Mouse (Mus musculus) stomach, postnatal 0 days (tissue): ENCODE results near the gene Rtkn. TPM values are rescaled to one million over a fixed set of nuclear protein-coding genes. Genes with fewer than 3 reads are reported as not detected.

Experiments
- ATAC-seq: fragments of 200-750 bp; cut with Nextera tagmentation; 2 replicates; pipeline ENCODE4 v1.8.0; 2017; ENCODE audit not compliant: low FRiP score, low TSS enrichment
- DNase-seq: peaks from one replicate; pipeline ENCODE4 v3.0.0-alpha.2; 2016; ENCODE audit warnings: low spot score
- H3K27ac ChIP-seq: fragments of 300-500 bp; sonication (generic); replicated peaks from 2 replicates; pipeline ENCODE4 v1.5.1; 2014; ENCODE audit warnings: mild to moderate bottlenecking, control low read depth
- H3K27me3 ChIP-seq: fragments of 300-500 bp; sonication (generic); 2 replicates; pipeline ENCODE4 v1.6.1; 2014; ENCODE audit warnings: low read length; ENCODE audit not compliant: control insufficient read depth, insufficient read depth
- H3K36me3 ChIP-seq: fragments of 300-500 bp; sonication (generic); 2 replicates; pipeline ENCODE4 v1.6.1; 2014; ENCODE audit warnings: low read length, mixed read lengths; ENCODE audit not compliant: control insufficient read depth, insufficient read depth
- H3K4me1 ChIP-seq: fragments of 300-500 bp; sonication (generic); replicated peaks from 2 replicates; pipeline ENCODE4 v1.6.1; 2014; ENCODE audit warnings: antibody characterized with exemption; ENCODE audit not compliant: control insufficient read depth, insufficient read depth
- H3K4me2 ChIP-seq: fragments of 300-500 bp; sonication (generic); replicated peaks from 2 replicates; pipeline ENCODE4 v1.6.1; 2014; ENCODE audit warnings: low read depth, mild to moderate bottlenecking, control low read depth, moderate library complexity
- H3K4me3 ChIP-seq: fragments of 300-500 bp; sonication (generic); 2 replicates; pipeline ENCODE4 v1.5.1; 2014; ENCODE audit warnings: low read depth, low read length, control low read depth
- H3K9ac ChIP-seq: fragments of 300-500 bp; sonication (generic); 2 replicates; pipeline ENCODE4 v1.6.1; 2014; ENCODE audit warnings: mild to moderate bottlenecking, low read length, control low read depth, mixed read lengths
- H3K9me3 ChIP-seq: fragments of 300-500 bp; sonication (generic); 2 replicates; pipeline ENCODE4 v1.6.1; 2016; ENCODE audit warnings: low read length; ENCODE audit not compliant: control insufficient read depth
- CTCF ChIP-seq: IDR thresholded peaks from 2 replicates; pipeline ENCODE4 v1.5.1; 2016; ENCODE audit warnings: antibody characterized with exemption, low read depth, mild to moderate bottlenecking, moderate library complexity
- EP300 ChIP-seq: optimal IDR thresholded peaks from 2 replicates; pipeline ENCODE3; 2016; ENCODE audit warnings: antibody characterized with exemption
- WGBS: fragments of 180-500 bp; shearing (Covaris S2); extraction: QIAGEN DNeasy Blood & Tissue Kit; methylation state at CpG from one replicate; pipeline ENCODE4 v1.1.7; 2014; 5-methylcytosine and 5-hydroxymethylcytosine counted together
- polyA plus RNA-seq: library from polyadenylated mRNA; unstranded; fragments of >200 nt; fragmentation: Nextera tagmentation; extraction: Ambion mirVana; gene quantifications from 2 replicates; pipeline ENCODE4 v1.2.1, GENCODE M21; 2015

The Rtkn gene
- polyA plus RNA-seq, 1 experiment from 2014 or later: 18.5 TPM

DNA sequence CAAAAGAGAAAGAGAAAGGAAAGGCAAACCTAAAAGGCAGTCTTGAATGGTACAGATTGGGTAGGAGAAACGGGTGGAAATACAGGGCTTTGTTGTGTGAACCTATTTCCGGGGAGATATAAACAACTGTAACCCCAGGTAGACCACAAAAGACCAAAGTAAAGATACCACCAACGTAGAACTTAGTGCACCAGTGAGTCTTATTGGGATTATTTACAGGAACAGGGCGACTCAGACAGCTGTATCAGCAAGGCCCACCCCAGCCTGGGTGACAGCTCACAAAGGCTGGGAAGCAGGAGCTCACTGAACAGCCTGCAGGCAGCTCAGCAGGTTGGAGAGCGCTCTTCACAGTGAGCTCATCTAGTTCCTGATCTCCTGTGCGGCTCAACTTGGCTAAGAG is 39.3 kb upstream of the Rtkn start:
- Histone ChIP-seq H3K9me3 (no peaks in the 10 kb centered on the region), H3K4me1 (no peaks in the 10 kb centered on the region; the same call in 1 of the 2 replicates)
- 42% methylated on average over 6 of the region's 6 CpGs for WGBS

GRCm38 (mm10) chr6:83098411-83098810 is 36.9 kb upstream of the Rtkn start:
- Histone ChIP-seq H3K27ac (no peak overlapping the region), H3K9me3 (no peaks in the 10 kb centered on the region), H3K4me3 (no peak overlapping the region), H3K36me3 (no peaks in the 10 kb centered on the region), H3K4me1 (peaks cover 5% of the 10 kb centered on the region; the same call in 1 of the 2 replicates), H3K9ac (no peak overlapping the region), H3K27me3 (no peaks in the 10 kb centered on the region), H3K4me2 (no peak overlapping the region)
- WGBS: 56% methylated on average over 2 of the region's 2 CpGs
- TF ChIP-seq CTCF: no peak
- no peak for TF ChIP-seq EP300
- DNase-seq (no peak), ATAC-seq (no peak)

More for the DNA sequence above, 39.3 kb upstream of the Rtkn start:
- no peaks in the 10 kb centered on the region for H3K36me3 ChIP-seq
- H3K27ac ChIP-seq: no peak overlapping the region
- DNase-seq: no peak
- ATAC-seq: no peak
- no peak for TF ChIP-seq EP300
- no peak for TF ChIP-seq CTCF
- no peak overlapping the region for H3K9ac ChIP-seq
- H3K4me2 ChIP-seq: no peak overlapping the region
- H3K4me3 ChIP-seq: no peak overlapping the region
- no peaks in the 10 kb centered on the region for H3K27me3 ChIP-seq

DNA sequence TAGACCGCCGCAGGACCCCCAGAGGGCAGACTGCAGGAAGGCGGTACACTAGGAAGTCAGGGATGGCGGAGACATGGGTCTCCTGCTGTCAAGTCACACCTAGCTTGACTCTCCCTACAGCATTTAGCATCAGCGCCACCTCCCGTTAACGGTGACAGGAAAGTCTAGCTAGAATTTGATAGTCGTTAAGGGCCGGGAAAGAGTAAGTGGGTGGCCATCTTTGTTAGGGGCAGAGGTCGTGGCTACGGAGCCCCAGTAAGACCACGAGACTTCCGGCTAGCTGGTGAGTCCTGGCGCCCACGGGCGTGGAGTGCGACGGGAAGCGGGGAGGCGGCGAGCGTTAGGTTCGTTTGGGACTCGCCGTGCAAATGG is 34.0 kb upstream of the Rtkn start, which contains the start of the genes Ccdc142 and Gm42688:
TSS of gene Ccdc142 (plus strand) at position 286 of the 372 bp plus-strand sequence.
TSS of gene Gm42688 (plus strand) at position 302 of the 372 bp plus-strand sequence.
- ATAC-seq: peak; percentile 90
- H3K27me3 ChIP-seq: no peaks in the 10 kb centered on the region
- H3K9me3 ChIP-seq: no peaks in the 10 kb centered on the region
- under 1% methylated on average over 25 of the region's 25 CpGs for WGBS
- peak within 1 kb of the TSS; percentile 83 for H3K27ac ChIP-seq
- H3K4me2 ChIP-seq: peak within 1 kb of the TSS; percentile 99
- TF ChIP-seq EP300: no peak
- TF ChIP-seq CTCF: peak; percentile 83
- peaks cover 5% of the 10 kb centered on the region; the same call in 1 of the 2 replicates for H3K4me1 ChIP-seq
- H3K4me3 ChIP-seq: peak within 1 kb of the TSS; percentile 68
- no peaks in the 10 kb centered on the region for H3K36me3 ChIP-seq
- DNase-seq: peak; percentile 88
- peak within 1 kb of the TSS; percentile 73 for H3K9ac ChIP-seq

- peak overlapping the region; percentile 68 for H3K4me3 ChIP-seq
- H3K9ac ChIP-seq: peak overlapping the region; percentile 73
- peak; percentile 87 for ATAC-seq
- DNase-seq: peak; percentile 75
- no peaks in the 10 kb centered on the region for H3K27me3 ChIP-seq
- peak overlapping the region; percentile 83 for H3K27ac ChIP-seq
- H3K9me3 ChIP-seq: no peaks in the 10 kb centered on the region
- H3K36me3 ChIP-seq: no peaks in the 10 kb centered on the region
- H3K4me1 ChIP-seq: peaks cover 5% of the 10 kb centered on the region; the same call in 1 of the 2 replicates
- H3K4me2 ChIP-seq: peak overlapping the region; percentile 99
- under 1% methylated on average over 67 of the region's 74 CpGs for WGBS
- TF ChIP-seq EP300 (no peak), CTCF (peak; percentile 73)
These were observed 33.3 kb upstream of the Rtkn start for GRCm38 (mm10) chr6:83101688-83102556.

DNA sequence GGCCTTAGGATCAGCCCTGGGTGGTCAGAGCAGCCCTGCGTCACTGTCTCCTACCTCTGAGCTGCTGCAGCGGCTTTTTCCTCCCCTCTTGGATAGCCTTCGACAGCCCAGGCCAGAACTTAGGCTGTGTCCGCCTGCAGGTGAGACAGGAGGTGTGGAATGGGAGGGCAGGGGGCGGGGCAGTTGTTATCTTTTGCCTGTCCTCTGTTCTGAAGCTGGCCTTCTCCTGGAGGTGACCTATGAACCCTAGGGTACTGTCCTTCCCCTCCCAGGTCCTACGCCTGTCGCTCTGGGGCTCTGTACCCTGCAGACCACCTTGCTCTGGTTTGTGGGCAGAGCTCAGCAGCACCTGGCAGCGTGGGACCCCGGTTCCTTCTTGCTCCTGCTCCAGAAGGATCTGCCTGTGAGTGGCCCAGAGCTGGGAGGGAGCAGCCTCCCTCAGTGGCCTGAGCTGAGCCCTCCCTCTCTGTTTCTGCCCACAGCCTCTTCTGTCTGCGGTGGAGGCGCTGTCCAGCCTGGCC is 32.1 kb upstream of the Rtkn start:
- 52% methylated on average over 11 of the region's 11 CpGs for WGBS
- H3K36me3 ChIP-seq: no peaks in the 10 kb centered on the region
- H3K9me3 ChIP-seq: no peaks in the 10 kb centered on the region
- H3K4me2 ChIP-seq: no peak overlapping the region
- H3K4me1 ChIP-seq: peaks cover 5% of the 10 kb centered on the region; the same call in 1 of the 2 replicates
- H3K9ac ChIP-seq: peak overlapping the region; percentile 73; the same call in 1 of the 2 replicates
- no peak overlapping the region for H3K4me3 ChIP-seq
- DNase-seq (peak; percentile 38), ATAC-seq (no peak)
- no peak overlapping the region for H3K27ac ChIP-seq
- TF ChIP-seq EP300: no peak
- TF ChIP-seq CTCF: no peak
- H3K27me3 ChIP-seq: no peaks in the 10 kb centered on the region

DNA sequence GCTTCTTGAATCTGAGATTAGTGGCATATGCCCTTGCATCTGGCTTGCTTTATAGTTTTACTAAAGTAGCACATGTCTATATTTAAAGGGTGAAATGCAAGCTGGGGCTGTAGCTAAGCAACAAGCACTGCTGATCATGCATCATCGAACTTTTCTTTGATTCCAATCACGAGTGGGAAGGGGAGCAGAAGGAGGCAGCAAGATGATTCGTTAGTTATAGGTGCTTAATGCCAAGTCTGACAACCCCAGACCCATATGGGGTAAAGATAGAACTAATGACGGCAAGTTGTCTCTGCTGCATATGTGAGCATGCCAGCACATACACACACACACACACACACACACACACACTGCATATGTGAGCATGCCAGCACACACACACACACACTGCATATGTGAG is 31.1 kb upstream of the Rtkn start:
- TF ChIP-seq CTCF (no peak), EP300 (no peak)
- H3K9ac ChIP-seq: no peak overlapping the region
- ATAC-seq (no peak), DNase-seq (no peak)
- H3K4me2 ChIP-seq: no peak overlapping the region
- H3K27ac ChIP-seq: no peak overlapping the region
- H3K36me3 ChIP-seq: no peaks in the 10 kb centered on the region
- peaks cover 5% of the 10 kb centered on the region; the same call in 1 of the 2 replicates for H3K4me1 ChIP-seq
- H3K9me3 ChIP-seq: no peaks in the 10 kb centered on the region
- no peaks in the 10 kb centered on the region for H3K27me3 ChIP-seq
- 79% methylated on average over 4 of the region's 4 CpGs for WGBS
- no peak overlapping the region for H3K4me3 ChIP-seq
